Mouse (Mus musculus): ENCODE results near the gene Cops7a. TPM values are rescaled to one million over a fixed set of nuclear protein-coding genes. Genes with fewer than 3 reads are reported as not detected.

The Cops7a gene
- polyA plus RNA-seq, 1 experiment from 2014 or later, result 130 TPM

DNA sequence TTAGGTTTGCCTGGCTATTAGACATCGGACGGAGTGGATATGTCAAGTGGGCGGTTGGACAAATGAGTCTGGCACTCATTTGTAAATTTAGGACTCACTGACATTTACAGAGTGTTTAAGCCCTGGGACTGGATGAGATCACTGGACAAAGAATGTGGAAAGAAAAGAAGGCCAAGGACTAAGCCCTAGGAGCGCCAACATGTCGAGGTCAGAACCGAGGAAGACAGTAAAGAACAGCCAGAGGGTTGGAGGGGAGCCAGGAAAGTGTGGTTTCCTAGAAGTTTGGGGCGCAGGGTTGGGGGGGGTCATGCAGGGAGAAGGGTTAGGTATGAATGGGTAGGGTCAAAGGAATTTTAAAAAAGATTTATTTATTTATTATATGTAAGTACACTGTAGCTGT, 29.9 kb upstream of the Cops7a start:
- Histone ChIP-seq H3K4me3 (no peak overlapping the region), H3K9me3 (peaks cover 7% of the 10 kb centered on the region), H3K4me1 (replicated peaks) (peaks cover 31% of the 10 kb centered on the region), H3K27me3 (ENCODE audit: insufficient read depth, poor library complexity, severe bottlenecking) (peaks cover 87% of the 10 kb centered on the region), H3K27ac (no peak overlapping the region), H3K36me3 (no peaks in the 10 kb centered on the region)
- DNase-seq (ENCODE audit: low spot score), result no peak
- WGBS, result 85% methylated on average over 7 of the region's 7 CpGs

- peaks cover 31% of the 10 kb centered on the region for H3K4me1 ChIP-seq (replicated peaks)
- 14% methylated on average over 11 of the region's 11 CpGs for WGBS
- 0 out of 2 replicates have a peak overlapping the region, but pooled peaks have one; percentile 41 for H3K27ac ChIP-seq
- peak; percentile 56 for DNase-seq (ENCODE audit: low spot score)
- H3K36me3 ChIP-seq, result no peaks in the 10 kb centered on the region
- peaks cover 74% of the 10 kb centered on the region for H3K27me3 ChIP-seq (ENCODE audit: insufficient read depth, poor library complexity, severe bottlenecking)
- peaks cover 15% of the 10 kb centered on the region for H3K9me3 ChIP-seq
- peak overlapping the region; percentile 23; the same call in 1 of the 2 replicates for H3K4me3 ChIP-seq
These were observed 28.5 kb upstream of the Cops7a start for GRCm38 (mm10) chr6:124993876-124994275.

DNA sequence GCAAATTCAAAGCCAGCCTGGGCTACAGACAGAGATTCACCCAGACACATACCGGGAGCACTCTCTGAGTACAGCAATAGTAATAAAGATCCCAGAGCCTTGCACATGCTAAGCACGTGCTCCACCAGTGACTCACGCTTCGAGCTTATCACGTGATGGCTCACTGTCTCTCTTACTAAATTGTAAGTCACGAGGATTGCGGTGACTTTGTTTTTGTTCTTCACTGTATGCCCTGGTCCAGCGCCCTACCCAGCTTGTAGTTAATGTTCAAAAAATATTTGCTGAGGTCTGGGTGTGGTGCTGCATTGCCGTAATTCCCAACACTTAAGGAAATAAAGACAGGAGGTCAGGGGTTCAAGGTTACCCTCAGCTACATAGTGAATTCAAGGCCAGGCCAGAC, 28.0 kb upstream of the Cops7a start:
- WGBS, result 85% methylated on average over 9 of the region's 9 CpGs
- Histone ChIP-seq H3K9me3 (peaks cover 15% of the 10 kb centered on the region), H3K36me3 (no peaks in the 10 kb centered on the region), H3K27me3 (ENCODE audit: insufficient read depth, poor library complexity, severe bottlenecking) (peaks cover 68% of the 10 kb centered on the region), H3K27ac (no peak overlapping the region), H3K4me3 (no peak overlapping the region), H3K4me1 (replicated peaks) (peaks cover 31% of the 10 kb centered on the region)
- DNase-seq (ENCODE audit: low spot score), result no peak

DNA sequence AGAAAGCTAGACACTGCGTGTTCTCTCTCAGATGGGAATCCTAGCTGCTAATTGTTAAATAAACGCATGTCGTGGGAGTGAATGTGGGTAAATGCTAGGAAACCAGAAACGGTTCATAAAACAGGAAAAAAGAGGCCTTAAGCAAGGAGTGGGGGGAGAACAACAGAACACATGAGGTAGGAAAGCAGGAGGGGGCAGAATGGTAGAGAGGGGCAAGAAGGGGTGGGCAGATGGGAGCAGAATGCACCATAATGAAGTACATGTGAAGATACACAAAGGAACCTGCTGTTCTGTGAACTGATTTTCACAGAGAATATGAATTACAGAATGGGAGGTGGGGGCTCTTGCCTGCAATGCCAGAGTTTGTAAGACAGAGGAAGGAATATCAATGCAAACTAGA, 26.9 kb upstream of the Cops7a start:
- H3K9me3 ChIP-seq, result peaks cover 15% of the 10 kb centered on the region
- no peak overlapping the region for H3K27ac ChIP-seq
- no peaks in the 10 kb centered on the region for H3K36me3 ChIP-seq
- WGBS, result 80% methylated on average over 4 of the region's 4 CpGs
- DNase-seq (ENCODE audit: low spot score), result no peak
- H3K4me1 ChIP-seq (replicated peaks), result peaks cover 22% of the 10 kb centered on the region
- no peak overlapping the region for H3K4me3 ChIP-seq
- H3K27me3 ChIP-seq (ENCODE audit: insufficient read depth, poor library complexity, severe bottlenecking), result peaks cover 57% of the 10 kb centered on the region

- Histone ChIP-seq H3K9me3 (peaks cover 5% of the 10 kb centered on the region), H3K27ac (no peak overlapping the region), H3K4me1 (replicated peaks) (peaks cover 22% of the 10 kb centered on the region), H3K27me3 (ENCODE audit: insufficient read depth, poor library complexity, severe bottlenecking) (no peaks in the 10 kb centered on the region), H3K4me3 (no peak overlapping the region), H3K36me3 (peaks cover 16% of the 10 kb centered on the region)
- 72% methylated on average over 4 of the region's 4 CpGs for WGBS
- DNase-seq (ENCODE audit: low spot score), result peak; percentile 42
These were observed 2.4 kb upstream of the Cops7a start for GRCm38 (mm10) chr6:124967766-124968165.

GRCm38 (mm10) chr6:124966466-124967118, 1.3 kb upstream of the Cops7a start:
- peaks cover 22% of the 10 kb centered on the region for H3K4me1 ChIP-seq (replicated peaks)
- no peak overlapping the region for H3K27ac ChIP-seq
- H3K9me3 ChIP-seq, result peaks cover 5% of the 10 kb centered on the region
- peak overlapping the region; percentile 83 for H3K4me3 ChIP-seq
- WGBS, result 95% methylated on average over 7 of the region's 7 CpGs
- H3K36me3 ChIP-seq, result peaks cover 28% of the 10 kb centered on the region
- DNase-seq (ENCODE audit: low spot score), result no peak
- no peaks in the 10 kb centered on the region for H3K27me3 ChIP-seq (ENCODE audit: insufficient read depth, poor library complexity, severe bottlenecking)

GRCm38 (mm10) chr6:124965747-124966146, 409 bp upstream of the Cops7a start:
- H3K9me3 ChIP-seq, result peaks cover 5% of the 10 kb centered on the region
- peaks cover 36% of the 10 kb centered on the region for H3K36me3 ChIP-seq
- WGBS, result 16% methylated on average over 15 of the region's 15 CpGs
- DNase-seq (ENCODE audit: low spot score), result no peak
- H3K4me1 ChIP-seq (replicated peaks), result peaks cover 22% of the 10 kb centered on the region
- peak overlapping the region; percentile 83 for H3K4me3 ChIP-seq
- H3K27ac ChIP-seq, result peak overlapping the region; percentile 97
- no peaks in the 10 kb centered on the region for H3K27me3 ChIP-seq (ENCODE audit: insufficient read depth, poor library complexity, severe bottlenecking)

DNA sequence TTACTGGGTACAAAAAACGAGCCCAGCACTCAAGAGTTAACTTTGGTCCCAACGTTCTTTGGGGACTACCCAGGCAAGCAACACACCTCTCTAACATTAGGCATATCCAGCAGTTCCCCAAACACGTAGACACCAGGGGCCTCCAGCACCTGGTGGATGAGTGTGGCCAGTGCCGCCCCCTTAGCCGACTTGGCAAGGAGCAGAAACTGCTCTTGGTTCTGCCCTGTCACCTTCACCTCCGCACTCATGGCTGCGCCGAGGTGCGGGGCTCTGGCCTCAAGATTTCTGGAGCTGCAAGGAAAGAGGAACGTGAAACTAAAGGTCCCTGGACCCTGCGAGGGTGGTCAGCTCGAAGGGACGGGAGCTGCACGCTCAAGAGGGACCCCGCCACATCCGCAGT, 700 bp downstream of the Cops7a start:
- 41% methylated on average over 16 of the region's 16 CpGs for WGBS
- Histone ChIP-seq H3K4me1 (replicated peaks) (peaks cover 22% of the 10 kb centered on the region), H3K4me3 (peak overlapping the region; percentile 83), H3K9me3 (peaks cover 5% of the 10 kb centered on the region), H3K36me3 (peaks cover 47% of the 10 kb centered on the region), H3K27me3 (ENCODE audit: insufficient read depth, poor library complexity, severe bottlenecking) (no peaks in the 10 kb centered on the region), H3K27ac (peak overlapping the region; percentile 97)
- no peak for DNase-seq (ENCODE audit: low spot score)

GRCm38 (mm10) chr6:124961021-124961420, 4.3 kb downstream of the Cops7a start:
- no peaks in the 10 kb centered on the region for H3K27me3 ChIP-seq (ENCODE audit: insufficient read depth, poor library complexity, severe bottlenecking)
- no peak overlapping the region for H3K27ac ChIP-seq
- H3K4me3 ChIP-seq, result no peak overlapping the region
- WGBS, result 93% methylated on average over 12 of the region's 12 CpGs
- H3K36me3 ChIP-seq, result peaks cover 69% of the 10 kb centered on the region
- H3K9me3 ChIP-seq, result no peaks in the 10 kb centered on the region
- no peak for DNase-seq (ENCODE audit: low spot score)
- H3K4me1 ChIP-seq (replicated peaks), result peaks cover 17% of the 10 kb centered on the region

GRCm38 (mm10) chr6:124959960-124960359, 5.4 kb downstream of the Cops7a start:
- Histone ChIP-seq H3K4me1 (replicated peaks) (peaks cover 9% of the 10 kb centered on the region), H3K4me3 (no peak overlapping the region), H3K27ac (no peak overlapping the region), H3K36me3 (peaks cover 79% of the 10 kb centered on the region), H3K9me3 (no peaks in the 10 kb centered on the region), H3K27me3 (ENCODE audit: insufficient read depth, poor library complexity, severe bottlenecking) (no peaks in the 10 kb centered on the region)
- 89% methylated on average over 13 of the region's 13 CpGs for WGBS
- DNase-seq (ENCODE audit: low spot score), result no peak

GRCm38 (mm10) chr6:124958127-124958526, 7.2 kb downstream of the Cops7a start:
- Histone ChIP-seq H3K4me3 (no peak overlapping the region), H3K4me1 (replicated peaks) (no peaks in the 10 kb centered on the region), H3K9me3 (no peaks in the 10 kb centered on the region), H3K27ac (no peak overlapping the region), H3K36me3 (peaks cover 82% of the 10 kb centered on the region), H3K27me3 (ENCODE audit: insufficient read depth, poor library complexity, severe bottlenecking) (no peaks in the 10 kb centered on the region)
- 89% methylated on average over 3 of the region's 3 CpGs for WGBS
- DNase-seq (ENCODE audit: low spot score), result no peak

- Histone ChIP-seq H3K9me3 (peaks cover 8% of the 10 kb centered on the region; the same call in 1 of the 2 replicates), H3K4me1 (replicated peaks) (no peaks in the 10 kb centered on the region), H3K36me3 (peaks cover 57% of the 10 kb centered on the region), H3K27ac (no peak overlapping the region), H3K4me3 (no peak overlapping the region), H3K27me3 (ENCODE audit: insufficient read depth, poor library complexity, severe bottlenecking) (no peaks in the 10 kb centered on the region)
- DNase-seq (ENCODE audit: low spot score), result no peak
- WGBS, result 97% methylated on average over 4 of the region's 4 CpGs
These were observed 10.1 kb downstream of the Cops7a start for GRCm38 (mm10) chr6:124955212-124955611.

DNA sequence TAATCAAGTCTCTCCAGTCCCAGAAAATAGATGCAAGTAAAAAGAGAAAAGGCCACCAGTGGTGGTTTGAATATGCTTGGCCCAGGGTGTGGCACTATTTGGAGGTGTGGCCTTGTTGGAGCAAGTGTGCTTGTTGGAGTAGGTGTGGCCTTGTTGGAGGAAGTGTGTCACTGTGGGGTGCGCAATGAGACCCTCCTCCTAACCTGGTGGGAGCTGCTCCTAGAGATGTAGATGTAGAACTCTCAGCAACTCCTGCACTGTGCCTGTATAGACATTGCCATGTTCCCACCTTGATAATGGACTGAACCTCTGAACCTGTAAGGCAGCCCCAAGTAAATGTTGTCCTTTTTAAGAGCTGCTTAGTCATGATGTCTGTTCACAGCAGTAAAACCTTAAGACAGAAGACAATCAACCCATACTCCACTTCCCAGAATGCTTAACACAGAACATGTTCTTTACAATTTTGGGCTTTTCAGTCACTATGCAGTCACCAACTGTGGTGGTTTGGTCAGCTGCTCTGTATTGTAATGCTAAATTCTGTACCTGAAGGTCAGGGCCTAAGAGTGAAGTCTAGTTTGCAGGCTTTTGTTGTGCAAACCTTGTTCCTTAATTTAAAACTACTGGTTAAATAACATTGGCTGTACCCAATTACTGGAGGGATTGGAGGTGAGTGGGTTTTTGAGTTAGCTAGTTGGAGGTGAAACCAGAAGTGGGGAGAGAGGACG, 11.2 kb downstream of the Cops7a start:
- H3K4me3 ChIP-seq, result no peak overlapping the region
- peaks cover 47% of the 10 kb centered on the region for H3K36me3 ChIP-seq
- H3K4me1 ChIP-seq (replicated peaks), result no peaks in the 10 kb centered on the region
- DNase-seq (ENCODE audit: low spot score), result no peak
- H3K27ac ChIP-seq, result no peak overlapping the region
- WGBS, result 82% methylated on average over 2 of the region's 2 CpGs
- H3K9me3 ChIP-seq, result peaks cover 8% of the 10 kb centered on the region; the same call in 1 of the 2 replicates
- no peaks in the 10 kb centered on the region for H3K27me3 ChIP-seq (ENCODE audit: insufficient read depth, poor library complexity, severe bottlenecking)
